Mouse (Mus musculus) right cerebral cortex, postnatal 36 days (tissue): ENCODE results near the gene Rab44.

ENCODE experiments used
- DNase-seq, 2 experiments: peaks; one replicate each; pipeline ENCODE4 v3.0.0; 2022; ENCODE audit warnings: low spot score in 2 of 2, mixed read lengths in 1 of 2

The Rab44 gene

GRCm38 (mm10) chr17:29168438-29168837 is 54.5 kb downstream of the Rab44 start:
- no peak for DNase-seq

- no peak for DNase-seq
These were observed 55.2 kb downstream of the Rab44 start for GRCm38 (mm10) chr17:29168996-29169601.

- no peak for DNase-seq
These were observed 56.6 kb downstream of the Rab44 start for GRCm38 (mm10) chr17:29170431-29171000.

- DNase-seq: peak; percentile 64 to 72
These were observed 57.2 kb downstream of the Rab44 start for GRCm38 (mm10) chr17:29171001-29171772.

- DNase-seq: no peak
These were observed 58.1 kb downstream of the Rab44 start for GRCm38 (mm10) chr17:29172062-29172461.

GRCm38 (mm10) chr17:29173165-29173564 is 59.2 kb downstream of the Rab44 start:
- DNase-seq: no peak

GRCm38 (mm10) chr17:29175693-29176092 is 61.7 kb downstream of the Rab44 start:
- DNase-seq: no peak

- DNase-seq: peak; percentile 70 to 74
These were observed 62.7 kb downstream of the Rab44 start for GRCm38 (mm10) chr17:29176391-29177267.

GRCm38 (mm10) chr17:29178503-29179059 is 64.6 kb downstream of the Rab44 start:
- DNase-seq: no peak

GRCm38 (mm10) chr17:29179917-29180316 is 66.0 kb downstream of the Rab44 start:
- DNase-seq: no peak

- no peak for DNase-seq
These were observed 66.6 kb downstream of the Rab44 start for GRCm38 (mm10) chr17:29180406-29181127.

GRCm38 (mm10) chr17:29181751-29182150 is 67.8 kb downstream of the Rab44 start:
- DNase-seq: no peak

- no peak for DNase-seq
These were observed 69.2 kb downstream of the Rab44 start for GRCm38 (mm10) chr17:29183162-29183561.

- no peak for DNase-seq
These were observed 71.6 kb downstream of the Rab44 start for GRCm38 (mm10) chr17:29185376-29186046.

- DNase-seq: no peak
These were observed 73.3 kb downstream of the Rab44 start for GRCm38 (mm10) chr17:29186989-29187859.

GRCm38 (mm10) chr17:29188989-29189388 is 75.0 kb downstream of the Rab44 start:
- no peak for DNase-seq

GRCm38 (mm10) chr17:29195579-29195978 is 81.6 kb downstream of the Rab44 start:
- DNase-seq: no peak
